Mouse (Mus musculus) limb, embryonic 14.5 days (tissue): ENCODE results near the gene Jade1. TPM values are rescaled to one million over a fixed set of nuclear protein-coding genes. Genes with fewer than 3 reads are reported as not detected.
A peak's percentile ranks its signal among the peaks of the same experiment; 100 is the strongest.

Experiments used
- ATAC-seq: fragments of 200-750 bp; cut with Nextera tagmentation; 2 replicates; pipeline ENCODE4 v1.8.0; 2017; ENCODE audit warnings: low read depth, moderate number of reproducible peaks, moderate TSS enrichment; ENCODE audit not compliant: low FRiP score
- DNase-seq: peaks from one replicate; pipeline ENCODE4 v3.0.0-alpha.2; 2015; ENCODE audit warnings: low spot score
- H3K27ac ChIP-seq: fragments of 300-500 bp; sonication (generic); replicated peaks from 2 replicates; pipeline ENCODE4 v1.5.1; 2014; ENCODE audit warnings: low read depth, mild to moderate bottlenecking, low read length, moderate library complexity, mixed read lengths
- H3K27me3 ChIP-seq: fragments of 300-500 bp; sonication (generic); 2 replicates; pipeline ENCODE4 v1.6.1; 2014; ENCODE audit warnings: low read length, mixed read lengths; ENCODE audit not compliant: control insufficient read depth, insufficient read depth
- H3K36me3 ChIP-seq: fragments of 300-500 bp; sonication (generic); 2 replicates; pipeline ENCODE4 v1.6.1; 2014; ENCODE audit warnings: mild to moderate bottlenecking, low read length, moderate library complexity, mixed read lengths; ENCODE audit not compliant: control insufficient read depth, insufficient read depth
- H3K4me1 ChIP-seq: fragments of 300-500 bp; sonication (generic); 2 replicates; pipeline ENCODE4 v1.6.1; 2014; ENCODE audit warnings: antibody characterized with exemption, low read length, mixed read lengths; ENCODE audit not compliant: control insufficient read depth, insufficient read depth
- H3K4me2 ChIP-seq: fragments of 300-500 bp; sonication (generic); replicated peaks from 2 replicates; pipeline ENCODE4 v1.6.1; 2014; ENCODE audit warnings: low read depth, mild to moderate bottlenecking, low read length, moderate library complexity; ENCODE audit not compliant: severe bottlenecking
- H3K4me3 ChIP-seq: fragments of 300-500 bp; sonication (generic); replicated peaks from 2 replicates; pipeline ENCODE4 v1.5.1; 2014; ENCODE audit warnings: low read length
- H3K9ac ChIP-seq: fragments of 300-500 bp; sonication (generic); 2 replicates; pipeline ENCODE4 v1.6.1; 2014; ENCODE audit warnings: mild to moderate bottlenecking, low read depth, low read length, moderate library complexity; ENCODE audit not compliant: severe bottlenecking
- H3K9me3 ChIP-seq: fragments of 300-500 bp; sonication (generic); 2 replicates; pipeline ENCODE4 v1.6.1; 2016; ENCODE audit warnings: low read length; ENCODE audit not compliant: control insufficient read depth
- POLR2A ChIP-seq: fragments of 200-500 bp; IDR thresholded peaks from 2 replicates; pipeline ENCODE4 v1.8.0; 2012; ENCODE audit warnings: inconsistent platforms, mild to moderate bottlenecking, moderate library complexity, borderline replicate concordance; ENCODE audit not compliant: insufficient read depth, insufficient read length; ENCODE audit errors: extremely low read depth
- WGBS: fragments of 180-500 bp; shearing (Covaris S2); extraction: QIAGEN DNeasy Blood & Tissue Kit; methylation state at CpG from one replicate; pipeline ENCODE4 v1.1.7; 2014; 5-methylcytosine and 5-hydroxymethylcytosine counted together
- polyA plus RNA-seq, 2 experiments: library from polyadenylated mRNA; depleted of rRNA in 1 of 2; stranded (reverse) in 1 of 2; unstranded in 1 of 2; fragments of >200 nt; fragmentation: Nextera tagmentation in 1 of 2; extraction: Ambion mirVana in 1 of 2; gene quantifications; 2 replicates each; pipeline versions ENCODE4 v1.2.1 to v1.2.3; 2012 to 2014

The Jade1 gene
- polyA plus RNA-seq, 2 experiments, result 8.8 to 12.8 TPM

DNA sequence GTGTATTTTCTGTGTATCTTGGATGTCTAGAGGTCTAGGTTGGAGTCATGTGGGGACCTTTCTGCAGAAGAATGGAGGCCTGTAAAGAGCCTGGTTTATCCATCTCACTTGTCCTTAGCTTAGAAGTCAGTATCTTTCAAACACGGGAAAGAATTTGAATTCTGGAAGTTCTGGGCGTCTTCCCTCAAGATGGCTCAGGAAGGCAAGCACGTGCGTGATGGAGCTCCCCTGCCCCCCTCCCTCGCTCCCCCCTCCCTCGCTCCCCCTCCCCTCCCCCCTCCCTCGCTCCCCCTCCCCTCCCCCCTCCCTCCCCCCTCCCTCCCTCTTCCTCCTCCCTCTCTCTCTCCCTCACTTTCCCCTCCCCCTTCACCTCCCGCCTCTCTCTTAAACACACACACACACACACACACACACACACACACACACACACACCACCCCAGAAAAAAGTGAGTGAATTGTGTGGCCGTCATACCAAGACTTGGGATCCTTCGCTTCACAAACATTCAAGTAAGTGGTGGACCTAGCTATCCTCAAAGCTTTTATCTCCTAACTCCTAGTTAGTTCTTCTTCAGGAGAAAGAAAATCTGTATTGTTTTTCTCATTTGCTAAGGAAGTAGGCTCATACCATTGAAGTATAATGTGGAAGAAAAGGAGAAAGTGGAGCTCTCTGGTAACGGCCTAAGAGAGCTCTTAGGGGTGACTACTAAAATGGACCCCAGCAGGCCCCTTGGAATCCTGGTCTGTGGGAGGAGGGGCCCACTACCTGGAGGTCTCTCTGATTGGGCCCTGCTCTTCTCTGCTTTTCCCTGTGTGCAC lies 1.1 kb downstream of the Jade1 start:
- no peaks in the 10 kb centered on the region for H3K36me3 ChIP-seq
- ATAC-seq, result no peak
- no peak overlapping the region for H3K4me3 ChIP-seq
- no peak overlapping the region for H3K27ac ChIP-seq
- no peaks in the 10 kb centered on the region for H3K9me3 ChIP-seq
- no peak for DNase-seq
- no peaks in the 10 kb centered on the region for H3K27me3 ChIP-seq
- no peak overlapping the region for H3K9ac ChIP-seq
- no peak for TF ChIP-seq POLR2A
- WGBS, result 82% methylated on average over 10 of the region's 11 CpGs
- no peak overlapping the region for H3K4me2 ChIP-seq
- H3K4me1 ChIP-seq, result no peaks in the 10 kb centered on the region

DNA sequence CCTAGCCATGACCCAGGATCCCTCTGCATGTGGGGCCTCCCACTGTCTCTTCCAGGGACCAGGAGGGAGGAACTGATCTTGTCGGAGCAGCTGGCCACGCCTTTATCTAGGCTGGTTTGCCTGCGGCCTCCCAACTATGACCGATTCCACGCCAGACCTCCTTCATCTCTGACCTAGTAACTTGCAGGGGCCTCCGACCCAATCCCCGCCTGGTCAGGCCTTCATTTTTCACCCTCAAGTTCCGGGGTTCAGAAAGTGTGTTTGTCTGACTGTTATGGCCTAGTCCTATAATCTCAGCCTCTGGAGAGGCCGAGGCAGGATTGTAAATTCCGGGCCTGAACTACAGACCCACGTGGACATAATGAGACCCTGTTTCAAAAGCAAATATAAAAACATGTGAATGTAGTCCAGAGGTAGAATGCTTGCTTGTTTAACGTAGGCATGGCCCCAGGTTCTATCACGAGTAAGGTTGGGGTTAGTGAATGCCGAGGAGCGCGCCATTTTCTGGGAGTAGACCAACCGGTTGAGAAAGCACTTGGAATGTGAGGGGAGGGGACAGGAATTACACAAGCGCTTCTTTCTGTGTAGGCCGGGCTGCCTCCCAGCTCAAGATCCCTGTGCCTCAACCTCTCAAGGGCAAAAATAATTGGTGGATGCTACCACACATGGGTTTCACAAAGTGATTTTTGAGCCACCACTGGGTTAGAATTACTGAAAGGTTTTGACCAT lies 1.9 kb downstream of the Jade1 start:
- H3K9me3 ChIP-seq, result no peaks in the 10 kb centered on the region
- 87% methylated on average over 19 of the region's 19 CpGs for WGBS
- no peak overlapping the region for H3K4me3 ChIP-seq
- TF ChIP-seq POLR2A, result no peak
- no peaks in the 10 kb centered on the region for H3K36me3 ChIP-seq
- no peak overlapping the region for H3K27ac ChIP-seq
- no peaks in the 10 kb centered on the region for H3K27me3 ChIP-seq
- H3K9ac ChIP-seq, result no peak overlapping the region
- DNase-seq, result no peak
- no peak overlapping the region for H3K4me2 ChIP-seq
- no peak for ATAC-seq
- H3K4me1 ChIP-seq, result no peaks in the 10 kb centered on the region

DNA sequence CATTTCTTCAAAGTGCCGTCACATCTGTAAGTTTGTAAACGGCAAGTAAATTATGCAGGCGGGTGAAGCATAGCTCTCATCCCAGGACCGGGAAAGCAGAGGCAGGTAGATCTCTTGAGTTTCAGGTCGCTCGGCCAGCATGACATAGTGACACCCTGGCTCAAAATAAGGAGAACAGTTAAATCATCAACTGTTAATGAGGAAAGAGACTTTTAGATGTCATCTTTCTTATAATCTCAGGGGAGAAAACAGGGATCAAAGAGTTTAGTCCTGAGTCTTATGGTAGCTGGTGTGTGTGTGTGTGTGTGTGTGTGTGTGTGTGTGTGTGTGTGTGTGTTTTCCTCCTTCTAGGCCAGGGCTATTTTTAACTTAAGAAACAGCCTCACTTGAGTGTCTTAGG lies 5.0 kb downstream of the Jade1 start:
- peaks cover 4% of the 10 kb centered on the region; the same call in 1 of the 2 replicates for H3K4me1 ChIP-seq
- no peaks in the 10 kb centered on the region for H3K27me3 ChIP-seq
- H3K36me3 ChIP-seq, result no peaks in the 10 kb centered on the region
- 88% methylated on average over 6 of the region's 6 CpGs for WGBS
- no peak overlapping the region for H3K27ac ChIP-seq
- no peak for TF ChIP-seq POLR2A
- H3K4me2 ChIP-seq, result no peak overlapping the region
- no peak overlapping the region for H3K9ac ChIP-seq
- DNase-seq (no peak), ATAC-seq (no peak)
- no peak overlapping the region for H3K4me3 ChIP-seq
- no peaks in the 10 kb centered on the region for H3K9me3 ChIP-seq

DNA sequence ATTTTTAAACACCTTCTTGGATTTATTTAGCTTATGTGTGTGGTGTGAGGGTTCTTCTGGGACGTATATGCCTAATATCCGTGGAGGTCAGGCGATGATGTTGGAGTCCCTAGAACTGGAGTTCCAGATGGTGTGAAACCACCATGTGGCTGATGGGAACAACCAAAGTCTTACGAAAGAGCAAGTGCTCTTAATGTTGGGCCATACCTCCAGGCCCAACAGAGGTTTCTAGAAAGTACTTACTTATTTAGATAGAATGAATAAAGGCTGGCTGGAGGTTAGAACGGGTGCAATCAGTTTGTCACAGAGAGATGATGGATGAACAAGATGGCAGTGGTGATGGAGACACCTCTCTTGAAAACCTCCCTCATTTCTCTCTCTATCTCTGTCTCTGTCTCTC lies 6.3 kb downstream of the Jade1 start:
- Histone ChIP-seq H3K9ac (no peak overlapping the region), H3K27ac (no peak overlapping the region), H3K36me3 (no peaks in the 10 kb centered on the region), H3K4me1 (peaks cover 4% of the 10 kb centered on the region; the same call in 1 of the 2 replicates), H3K9me3 (no peaks in the 10 kb centered on the region), H3K27me3 (no peaks in the 10 kb centered on the region), H3K4me2 (no peak overlapping the region), H3K4me3 (no peak overlapping the region)
- ATAC-seq (no peak), DNase-seq (no peak)
- 85% methylated on average over 5 of the region's 5 CpGs for WGBS
- TF ChIP-seq POLR2A, result no peak

DNA sequence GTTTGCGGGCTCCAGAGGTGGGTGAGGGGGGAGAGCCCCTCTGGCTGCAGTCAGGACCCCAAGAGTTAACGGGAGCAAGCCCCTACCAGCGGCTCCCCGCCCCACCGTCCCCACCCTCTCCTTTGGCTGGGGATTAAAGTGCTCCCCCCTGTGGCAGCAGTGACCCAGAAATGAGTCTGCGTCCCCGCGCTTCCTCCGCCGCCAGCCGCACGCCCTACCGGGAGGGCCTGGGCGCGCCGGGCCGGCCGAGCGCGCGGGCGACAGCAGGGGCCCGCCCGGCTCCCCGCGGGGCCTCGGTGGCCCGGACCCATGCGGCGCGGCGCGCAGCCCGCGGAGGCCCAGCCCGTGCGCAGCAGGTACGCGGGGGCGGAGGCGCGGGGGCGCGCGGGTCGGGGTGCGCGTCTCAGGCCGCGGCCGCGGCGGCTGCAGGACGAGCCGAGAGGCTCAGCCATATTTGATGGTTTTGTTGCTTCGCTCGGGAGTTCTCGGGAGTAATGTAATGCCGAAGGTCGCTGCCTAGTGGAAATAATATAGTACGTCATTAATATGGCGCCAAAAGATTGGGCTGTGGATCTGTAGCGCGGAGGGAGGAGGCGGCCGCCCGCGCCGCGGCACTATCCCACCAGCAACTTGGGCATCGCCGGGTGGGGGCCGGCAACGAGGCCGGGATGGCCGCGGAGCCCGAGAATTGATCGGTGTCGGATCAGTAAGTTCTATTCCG lies 7.8 kb downstream of the Jade1 start:
- Histone ChIP-seq H3K4me1 (peaks cover 4% of the 10 kb centered on the region; the same call in 1 of the 2 replicates), H3K4me2 (peak overlapping the region; percentile 96), H3K4me3 (peak overlapping the region; percentile 72), H3K27me3 (no peaks in the 10 kb centered on the region), H3K36me3 (no peaks in the 10 kb centered on the region), H3K9ac (peak overlapping the region; percentile 69), H3K9me3 (no peaks in the 10 kb centered on the region), H3K27ac (peak overlapping the region; percentile 86)
- ATAC-seq (peak; percentile 73), DNase-seq (peak; percentile 83)
- under 1% methylated on average over 64 of the region's 81 CpGs for WGBS
- TF ChIP-seq POLR2A, result 0 out of 2 replicates have a peak, but pooled peaks have one; percentile 28
